Mouse (Mus musculus) brain, embryonic 18.5 days (tissue): ENCODE results near the gene Rtp2.
A peak's percentile ranks its signal among the peaks of the same experiment; 100 is the strongest.
"Not testable (repeated sequence)": the region's sequence is repeated elsewhere in the genome, so short reads cannot be mapped to it uniquely, and the experiment has no call there.

Source experiments
- DNase-seq: peaks from one replicate; pipeline ENCODE4 v3.0.0-alpha.2; 2012; ENCODE audit warnings: low read depth, low spot score

The Rtp2 gene

DNA sequence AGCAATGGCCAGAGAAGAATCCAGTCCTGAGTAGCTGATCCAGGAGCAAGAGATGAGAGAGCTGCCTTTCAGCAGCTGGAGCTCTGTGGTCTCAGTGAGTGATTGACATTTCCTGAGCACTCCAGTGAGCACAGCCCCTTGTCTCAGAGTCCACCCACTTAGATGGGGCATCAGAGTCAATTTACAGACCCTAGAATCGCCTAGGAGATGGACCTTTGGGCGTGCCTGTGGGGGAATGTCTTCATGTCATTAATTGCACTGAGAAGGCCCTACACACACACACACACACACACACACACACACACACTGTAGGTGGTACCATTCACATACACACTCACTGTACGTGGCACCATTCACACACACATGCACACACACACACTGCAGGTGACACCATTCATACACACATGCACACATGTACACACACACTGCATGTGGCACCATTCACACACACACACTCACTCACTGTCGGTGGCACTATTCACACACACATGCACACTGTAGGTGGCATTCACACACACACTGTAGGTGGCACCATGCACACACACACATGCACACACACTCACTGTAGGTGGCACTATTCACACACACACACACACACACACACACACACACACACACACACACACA is 20.0 kb upstream of the Rtp2 start:
- no peak for DNase-seq

DNA sequence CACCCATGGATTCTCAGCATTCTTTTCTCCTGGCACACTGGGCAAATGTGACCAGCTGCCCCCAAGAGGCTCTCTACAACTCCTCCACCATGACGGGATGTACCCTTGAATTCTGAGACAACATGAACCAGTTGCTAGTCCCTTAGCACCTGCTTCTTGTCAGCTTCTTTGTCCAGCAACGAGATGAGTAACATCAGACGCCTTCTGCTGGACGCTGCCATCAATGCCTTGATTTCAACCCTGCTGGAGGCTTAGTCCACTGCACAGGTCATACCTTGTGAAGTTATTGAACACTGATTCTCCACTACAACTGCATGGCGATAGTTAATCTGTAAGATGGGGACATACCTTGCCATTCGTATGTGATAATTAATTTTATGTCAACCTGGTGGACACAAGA is 15.5 kb upstream of the Rtp2 start:
- DNase-seq, result no peak

DNA sequence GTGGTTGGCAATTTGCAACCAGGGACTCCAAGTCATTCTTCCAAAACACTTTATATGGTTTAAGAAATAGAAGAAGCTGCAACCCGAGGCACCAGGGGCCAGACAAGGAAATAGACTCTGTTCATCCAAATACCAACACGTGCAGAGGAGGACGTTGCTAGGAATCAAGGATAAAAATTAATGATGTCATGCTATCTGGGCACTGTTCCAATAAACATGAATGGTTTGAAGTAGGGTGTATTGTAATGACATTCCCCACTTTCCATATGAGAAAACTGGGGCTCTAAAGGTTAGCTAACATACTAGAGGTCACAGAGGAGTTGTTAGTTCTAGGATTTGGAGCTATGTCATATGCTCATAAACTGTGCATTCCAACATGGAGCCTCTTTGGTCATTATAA is 12.6 kb upstream of the Rtp2 start:
- DNase-seq, result no peak

DNA sequence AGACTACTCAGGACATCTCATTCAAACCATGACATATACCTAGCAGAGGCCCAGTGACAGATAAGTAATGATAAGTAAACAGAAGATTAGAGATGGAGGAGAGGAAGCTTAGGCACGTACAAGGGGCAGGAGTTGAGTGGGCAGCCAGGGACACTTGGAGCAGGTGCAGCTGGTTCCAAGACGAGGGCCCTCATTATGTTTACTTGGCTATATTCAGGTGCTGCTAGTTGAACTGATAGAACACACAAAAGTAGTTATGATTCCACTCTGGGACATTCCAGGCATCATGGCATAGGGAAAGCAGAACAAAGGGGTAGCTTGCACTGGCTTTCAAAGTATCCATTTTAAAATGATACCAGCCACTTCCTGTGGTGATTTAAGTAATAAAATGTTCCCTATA is 2.2 kb upstream of the Rtp2 start:
- no peak for DNase-seq

DNA sequence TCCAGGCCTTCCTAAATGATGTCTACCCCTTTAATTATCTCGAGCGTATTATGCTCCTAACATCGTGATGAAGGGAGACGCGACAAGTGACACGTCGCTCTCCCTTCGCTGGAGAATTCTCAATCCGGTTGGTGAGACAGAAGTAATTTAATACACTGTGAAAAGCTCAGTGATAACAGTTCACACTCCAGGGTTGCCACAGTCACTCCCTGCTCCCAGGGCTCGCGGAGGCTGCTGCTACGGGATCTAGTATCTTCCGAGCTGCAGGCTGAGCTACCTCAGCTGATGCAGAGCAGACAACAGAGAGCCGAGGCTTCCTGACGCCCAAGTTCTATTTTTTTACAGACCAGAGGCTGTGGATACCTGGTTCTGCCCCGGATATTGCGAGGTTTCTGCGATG is 919 bp downstream of the Rtp2 start:
- DNase-seq, result no peak

DNA sequence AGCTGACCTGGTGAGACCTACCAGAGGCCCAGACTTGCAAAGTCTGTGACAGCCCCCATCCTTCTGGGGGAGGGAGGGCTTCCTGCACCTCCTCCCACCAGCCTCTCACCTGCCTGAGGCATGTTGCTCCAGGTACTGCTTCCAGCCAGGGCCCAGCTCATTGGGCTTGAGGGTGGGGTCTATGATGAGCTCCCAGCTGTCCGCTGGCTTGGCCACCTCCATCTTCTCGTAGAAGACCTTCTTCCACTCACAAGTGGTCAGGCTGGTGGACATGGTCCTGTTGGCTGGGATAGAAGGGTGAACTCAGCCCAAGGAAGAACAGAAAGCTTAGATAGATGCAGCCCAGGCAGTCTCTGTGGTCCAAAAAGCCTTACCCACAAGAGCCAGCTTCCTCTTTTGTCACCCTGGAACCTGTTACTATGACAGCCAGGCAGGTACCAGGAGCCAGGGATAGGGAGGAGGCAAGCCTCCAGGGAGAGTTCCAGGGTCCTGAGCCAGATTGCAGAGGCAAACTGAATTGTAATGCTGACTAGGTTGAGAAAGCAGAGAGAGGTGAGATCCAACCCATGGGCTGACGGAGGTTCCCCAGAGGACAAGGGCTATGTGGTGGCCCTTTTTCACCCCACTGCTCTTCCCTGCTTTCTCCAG is 1.6 kb downstream of the Rtp2 start:
- DNase-seq, result no peak

DNA sequence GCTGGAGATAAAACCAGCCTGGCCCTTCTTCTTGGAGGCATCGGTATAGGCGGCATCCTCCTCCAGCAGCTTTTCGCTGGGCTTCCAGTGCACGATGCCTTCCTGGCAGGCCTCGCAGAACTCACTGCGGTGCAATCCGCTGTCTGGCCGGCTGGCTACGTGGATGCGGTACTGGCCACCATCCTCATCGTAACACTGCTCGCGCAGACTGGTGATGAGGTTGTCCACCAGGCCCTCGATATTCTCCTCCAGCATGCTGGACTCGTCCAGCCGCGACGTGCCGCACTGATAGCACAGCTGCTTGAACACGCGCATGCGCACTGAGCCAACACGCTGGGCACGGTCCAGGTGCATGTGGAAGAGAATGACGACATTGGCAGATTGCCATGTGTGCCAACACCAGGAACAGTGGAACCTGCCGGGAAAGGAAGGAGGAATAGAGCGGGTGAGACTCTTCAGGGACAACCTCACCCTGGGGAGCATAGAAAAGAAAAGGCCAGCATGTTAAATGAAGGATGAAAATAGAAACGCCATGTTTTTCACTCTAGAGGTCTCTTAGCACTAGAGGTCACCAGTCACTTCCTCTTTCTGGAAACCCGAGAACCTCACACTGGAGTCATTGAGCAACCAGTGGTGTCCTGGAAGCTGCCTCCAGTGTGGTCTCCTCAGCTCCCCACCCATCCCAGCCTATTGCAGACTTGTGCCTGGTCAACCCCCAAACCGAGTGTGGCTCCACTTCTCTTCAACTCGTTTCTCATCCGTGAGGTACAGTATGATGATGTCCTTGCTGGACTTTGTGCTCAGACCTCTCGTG is 4.7 kb downstream of the Rtp2 start:
- DNase-seq, result no peak

DNA sequence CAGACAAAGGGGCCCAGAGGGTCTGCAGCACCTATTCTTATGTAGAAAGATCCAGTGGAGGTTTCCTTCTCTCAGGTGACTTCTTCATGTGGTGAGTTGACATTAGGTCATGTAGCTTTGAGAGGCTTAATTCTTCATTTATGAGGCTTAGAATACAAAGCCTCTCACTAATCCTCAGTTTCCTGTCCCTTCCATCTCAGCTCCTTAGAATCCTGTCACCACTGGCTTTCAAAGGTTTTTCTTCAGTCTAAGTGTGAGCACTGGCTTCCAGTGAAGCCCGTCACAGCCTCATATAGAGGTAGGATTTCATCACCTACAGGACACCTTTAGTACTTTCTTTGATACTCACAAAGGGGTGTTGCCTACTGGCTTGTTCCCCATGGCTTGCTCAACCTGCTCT is 9.3 kb downstream of the Rtp2 start:
- no peak for DNase-seq

DNA sequence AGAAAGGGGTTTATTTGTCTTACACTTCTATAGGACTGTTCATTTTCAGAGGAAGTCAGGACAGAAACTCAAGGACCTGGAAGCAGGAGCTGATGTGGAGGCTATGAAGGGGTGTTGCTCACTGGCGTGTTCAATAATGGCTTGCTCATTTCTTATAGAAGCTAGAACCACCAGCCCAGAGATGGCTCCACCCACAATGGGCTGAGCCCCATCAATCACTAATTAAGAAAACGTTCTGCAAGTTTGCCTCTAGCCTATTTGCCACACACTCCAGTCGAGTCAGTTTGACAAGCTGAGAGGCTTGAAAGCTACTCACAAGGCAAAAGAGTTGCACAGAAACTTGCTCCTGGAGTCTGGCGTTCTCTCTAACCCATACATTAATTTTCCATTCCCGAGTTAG is 10.5 kb downstream of the Rtp2 start:
- DNase-seq, result no peak

DNA sequence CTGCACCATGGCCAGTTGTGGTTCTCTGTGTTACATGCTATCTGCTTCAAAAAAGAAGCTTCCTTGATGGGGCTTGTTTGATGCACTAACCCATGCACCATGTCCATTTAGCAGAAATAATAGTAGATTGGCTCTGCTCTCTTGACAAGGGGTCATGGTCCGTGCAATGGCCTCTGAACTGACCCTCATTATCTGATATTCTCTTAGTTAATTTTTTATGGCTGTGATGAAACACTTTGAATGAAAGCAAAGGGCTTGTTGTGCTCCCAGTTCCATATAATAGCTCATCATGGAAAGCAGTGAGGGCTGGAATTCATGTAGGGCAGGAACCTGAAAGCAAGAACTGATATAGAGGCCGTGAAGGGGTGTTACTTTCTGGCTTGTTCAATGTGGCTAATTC is 12.8 kb downstream of the Rtp2 start:
- no peak for DNase-seq

DNA sequence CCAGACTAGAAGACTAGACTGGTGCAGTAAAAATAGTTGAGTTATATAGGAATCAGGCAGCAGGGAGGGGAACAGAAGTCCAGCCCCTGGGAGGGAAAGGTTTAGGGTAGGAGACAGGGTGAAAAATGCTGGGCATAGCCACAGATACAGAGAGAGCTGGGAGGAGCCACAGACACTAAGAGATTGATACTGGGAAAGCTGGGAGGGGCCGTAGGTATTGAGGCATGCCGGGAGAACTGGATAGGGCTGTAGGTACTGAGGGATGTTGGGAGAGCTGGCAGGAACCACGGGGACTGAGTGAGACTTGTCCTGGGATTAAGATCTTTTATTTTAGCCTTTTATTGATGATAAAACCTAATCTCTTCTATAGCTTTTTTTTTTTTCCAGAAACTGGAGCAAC is 18.8 kb downstream of the Rtp2 start:
- no peak for DNase-seq

DNA sequence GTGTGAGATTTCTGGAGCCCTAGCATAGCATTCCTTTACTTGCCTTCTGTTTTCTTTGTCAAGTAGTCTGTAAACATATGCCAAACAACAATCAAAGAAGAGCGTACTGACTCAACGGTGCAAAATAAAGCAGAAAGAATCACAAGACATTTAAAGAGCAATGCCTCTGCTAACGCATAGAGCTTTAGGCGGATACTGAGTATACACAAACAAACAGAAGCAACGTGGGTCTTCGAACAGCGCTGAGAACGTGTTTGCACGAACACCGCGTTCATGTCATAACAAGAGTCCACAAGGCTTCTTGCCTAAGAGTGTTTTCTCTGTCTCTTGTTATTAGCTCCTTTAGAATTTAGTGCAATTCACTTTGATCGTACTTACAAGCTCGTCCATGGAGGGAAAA is 19.5 kb downstream of the Rtp2 start:
- no peak for DNase-seq

DNA sequence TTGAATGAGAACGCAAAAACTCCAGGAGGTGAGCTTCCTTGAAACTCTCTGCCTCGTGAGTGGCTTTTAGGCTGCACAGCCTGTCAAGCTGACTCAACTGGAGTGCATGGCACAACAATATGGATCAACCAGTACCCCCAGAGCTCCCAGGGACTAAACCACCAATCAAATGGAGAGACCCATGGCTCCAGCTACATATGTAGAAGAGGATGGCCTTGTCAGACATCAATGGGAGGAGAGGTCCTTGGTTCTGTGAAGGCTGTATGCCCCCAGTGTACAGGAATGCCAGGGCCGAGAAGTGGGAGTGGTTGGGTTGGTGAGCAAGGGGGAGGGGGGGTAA is 23.2 kb downstream of the Rtp2 start:
- DNase-seq, result not testable (repeated sequence)

DNA sequence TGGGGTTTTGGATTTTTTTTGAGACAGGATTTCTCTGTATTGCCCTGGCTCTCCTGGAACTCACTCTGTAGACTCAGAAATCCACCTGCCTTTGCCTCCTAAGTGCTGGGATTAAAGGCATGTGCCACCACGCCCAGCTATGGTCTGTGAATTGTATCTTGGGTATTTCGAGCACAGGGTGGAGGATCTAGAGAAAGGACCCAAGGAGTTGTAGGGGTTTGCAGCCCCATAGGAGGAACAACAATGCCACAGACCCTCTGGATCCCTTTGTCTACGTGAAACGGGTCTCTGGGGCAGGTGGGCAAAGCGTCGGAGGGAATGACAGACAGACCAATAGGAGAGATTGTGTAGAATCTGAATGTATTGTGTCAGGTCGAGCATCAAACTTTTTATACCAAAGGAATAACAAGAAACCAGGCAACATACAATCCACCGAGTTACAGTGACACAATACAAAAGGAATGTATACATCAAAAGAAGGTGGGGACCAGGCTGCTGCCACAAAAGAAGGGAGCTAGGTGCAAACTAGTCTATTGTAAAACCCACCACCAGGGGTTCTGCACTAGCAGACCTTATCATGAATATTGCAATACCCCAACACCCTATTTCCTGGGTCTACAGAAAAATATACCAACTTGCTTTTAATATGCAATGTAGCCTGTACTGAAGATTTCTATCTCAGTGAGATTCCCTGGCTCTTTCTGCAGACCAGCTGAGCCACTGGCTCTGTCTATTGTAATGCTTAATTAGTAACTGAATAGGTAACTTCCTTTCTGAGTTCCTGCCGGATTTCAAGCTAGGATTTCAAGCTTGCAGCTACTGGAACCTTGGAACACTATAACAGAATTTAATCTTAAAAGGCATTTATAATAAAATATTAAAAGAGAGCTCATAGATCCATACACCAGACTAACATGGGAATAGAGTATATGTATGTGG is 23.8 kb downstream of the Rtp2 start:
- DNase-seq, result not testable (repeated sequence)

DNA sequence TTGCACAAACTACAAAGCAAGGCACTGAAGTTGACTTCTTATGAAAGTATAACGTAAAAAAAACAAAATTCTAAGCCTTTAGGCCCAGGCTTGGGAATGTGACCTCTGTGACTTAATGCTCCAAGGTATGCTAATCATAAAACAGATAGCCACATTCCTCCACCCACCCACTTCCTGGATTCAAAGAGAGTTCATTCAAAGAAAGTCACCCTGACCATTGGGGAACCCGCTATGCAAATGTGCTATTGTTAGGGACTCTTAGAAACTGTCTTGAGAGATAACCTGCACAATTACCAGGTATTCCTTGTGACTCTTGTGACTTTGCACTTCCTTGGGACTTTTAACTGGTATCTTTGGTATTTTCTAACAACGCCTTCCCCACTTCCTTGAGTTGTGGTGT is 25.6 kb downstream of the Rtp2 start:
- DNase-seq, result not testable (repeated sequence)

DNA sequence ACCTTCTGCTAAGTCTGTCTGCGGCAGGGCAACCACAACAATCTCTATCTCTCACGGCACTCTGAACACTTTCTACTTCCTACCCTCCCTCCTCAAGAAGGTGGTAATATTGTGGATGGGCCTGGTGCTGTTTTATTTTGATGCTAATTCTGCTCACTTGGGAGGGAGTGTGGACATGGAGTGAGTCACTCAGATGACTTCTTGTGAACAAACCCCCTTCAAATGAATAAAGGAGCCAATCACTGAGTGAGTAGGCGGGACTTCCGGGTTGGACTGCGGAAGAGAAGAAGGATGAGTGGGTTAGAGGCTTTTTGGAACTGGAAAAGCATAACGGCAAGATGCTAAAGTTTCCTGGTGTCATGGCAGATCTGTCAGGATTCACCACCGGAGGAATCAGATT is 30.8 kb downstream of the Rtp2 start:
- DNase-seq, result no peak

DNA sequence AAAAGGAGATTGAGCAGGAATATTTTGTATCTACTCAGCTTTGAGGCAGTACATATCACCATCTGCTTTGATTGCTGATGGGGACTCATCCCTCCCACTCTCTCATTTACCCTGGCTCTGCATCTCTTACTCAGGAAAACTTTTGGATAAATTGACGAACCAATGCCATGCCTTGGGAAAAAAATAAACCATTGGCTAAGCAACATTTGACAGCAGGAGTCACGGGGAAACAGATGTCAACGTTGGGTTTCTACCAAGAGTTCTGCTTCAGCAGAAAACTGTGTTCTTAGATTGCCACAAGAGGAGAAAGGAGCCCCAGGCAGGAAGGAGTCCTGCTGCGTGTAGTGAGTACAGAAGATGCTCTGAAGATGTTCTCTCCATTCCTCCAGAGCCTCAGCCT is 32.1 kb downstream of the Rtp2 start:
- no peak for DNase-seq

DNA sequence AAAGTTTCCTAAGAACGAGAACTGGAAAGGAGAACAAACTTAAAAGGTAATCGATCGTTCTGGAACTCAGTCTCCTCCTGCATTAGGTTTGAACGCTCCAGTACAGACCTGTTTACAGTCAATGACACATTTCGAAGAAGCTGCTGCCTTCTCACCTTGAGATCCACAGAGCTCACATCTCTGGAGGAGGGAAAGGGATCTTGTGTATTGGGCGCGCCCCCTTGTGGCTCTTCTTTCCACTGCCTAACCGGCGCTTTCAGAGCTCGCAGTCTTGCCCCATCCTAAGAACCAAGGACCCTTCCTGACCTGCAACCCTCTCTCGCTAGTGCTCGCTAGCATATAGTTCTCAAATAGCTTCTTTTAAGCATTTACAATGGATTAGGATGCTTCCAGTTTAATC is 33.4 kb downstream of the Rtp2 start:
- DNase-seq, result peak; percentile 66

DNA sequence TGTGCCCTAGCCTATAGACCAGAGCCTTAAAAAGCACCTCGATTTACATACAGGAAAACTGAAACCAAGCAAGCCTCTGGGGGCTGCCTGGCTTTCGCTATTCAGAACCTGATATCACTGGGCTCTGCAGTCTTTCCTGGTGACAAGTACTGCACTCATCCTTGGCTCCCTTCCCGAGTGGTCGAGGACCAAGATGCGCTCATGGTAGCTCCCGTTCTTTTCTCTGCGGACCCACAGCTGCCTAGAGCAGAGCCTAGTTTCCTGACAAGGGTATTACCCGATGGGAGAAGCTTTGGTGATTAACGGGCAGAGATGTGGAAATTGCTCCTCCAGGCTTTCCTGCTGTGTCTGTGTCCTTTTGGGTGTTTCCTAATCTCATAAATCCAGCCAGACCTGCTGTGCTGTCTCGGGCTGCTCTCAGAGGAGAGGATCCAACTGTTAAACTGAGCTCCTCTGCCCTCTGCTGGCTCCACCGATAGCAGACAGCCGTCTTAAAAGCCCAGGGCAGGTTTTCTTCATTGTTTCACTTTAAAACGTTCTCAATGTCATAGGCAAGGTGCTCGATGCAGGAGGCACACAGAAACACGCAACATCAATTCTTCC is 34.1 kb downstream of the Rtp2 start:
- peak; percentile 71 for DNase-seq

DNA sequence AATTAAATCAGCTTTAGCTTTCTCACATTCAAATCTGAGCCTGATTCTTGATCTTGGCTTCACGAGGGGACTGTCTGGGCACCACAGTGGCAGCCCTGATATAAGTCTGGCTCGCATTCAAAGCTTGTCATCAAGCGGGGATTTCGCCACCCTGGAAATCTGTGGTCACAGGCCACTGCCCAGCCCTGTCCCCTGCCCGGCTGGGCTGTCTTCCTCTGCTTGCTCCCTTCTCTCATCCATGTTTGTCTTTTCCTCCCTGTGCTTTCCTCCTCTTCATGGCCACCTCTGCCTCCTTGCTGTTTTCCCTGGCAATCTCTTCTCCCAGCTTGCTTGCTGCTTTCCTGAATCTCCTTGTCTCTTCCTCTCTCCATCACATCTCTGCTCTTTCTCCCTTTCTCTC is 34.7 kb downstream of the Rtp2 start:
- DNase-seq, result no peak

DNA sequence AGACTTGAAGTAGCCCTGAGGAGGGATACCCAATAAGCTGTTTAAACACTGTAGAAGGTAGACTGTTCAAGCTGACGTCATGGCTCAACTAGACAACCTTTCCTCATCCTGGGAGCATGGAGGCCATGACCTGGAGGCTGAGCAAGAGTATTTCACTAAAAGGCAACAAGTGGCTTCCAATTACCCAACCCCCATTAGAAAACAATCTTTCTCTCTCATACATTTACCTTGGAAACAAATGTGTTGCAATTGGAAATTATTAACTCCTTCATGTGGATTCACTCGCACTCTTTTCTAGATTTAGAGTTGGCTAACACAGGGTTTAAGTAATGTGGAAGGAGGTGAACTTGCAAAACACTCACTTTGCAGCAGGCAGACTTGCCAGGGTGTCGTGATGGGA is 37.1 kb downstream of the Rtp2 start:
- no peak for DNase-seq

DNA sequence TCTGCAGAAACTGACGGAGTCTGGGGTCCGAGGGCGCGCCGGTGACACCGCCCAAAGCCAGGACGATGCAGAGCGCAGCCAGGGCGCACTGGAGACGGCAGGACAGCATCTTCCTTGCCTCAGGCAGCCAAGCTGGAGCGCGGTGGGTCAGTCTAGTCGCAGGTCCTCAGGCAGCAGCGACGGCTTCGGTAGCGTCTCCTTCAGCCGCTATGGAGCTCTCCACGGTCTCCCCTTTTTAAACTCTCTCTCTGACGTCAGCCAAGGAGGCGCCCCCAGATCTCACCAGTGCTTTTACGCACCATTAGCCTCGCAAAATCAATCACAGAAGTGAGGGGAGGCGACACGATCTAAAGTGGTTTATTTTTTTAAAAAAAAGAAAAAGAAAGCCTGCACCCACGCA is 41.6 kb downstream of the Rtp2 start, which contains the start of gene Sst:
Gene Sst, minus strand, starts transcription at position 323 of the 400 bp plus-strand sequence.
- DNase-seq, result no peak
